12 mouse cellular contexts compared by ENCODE assay signal in the genomic region with DNA sequence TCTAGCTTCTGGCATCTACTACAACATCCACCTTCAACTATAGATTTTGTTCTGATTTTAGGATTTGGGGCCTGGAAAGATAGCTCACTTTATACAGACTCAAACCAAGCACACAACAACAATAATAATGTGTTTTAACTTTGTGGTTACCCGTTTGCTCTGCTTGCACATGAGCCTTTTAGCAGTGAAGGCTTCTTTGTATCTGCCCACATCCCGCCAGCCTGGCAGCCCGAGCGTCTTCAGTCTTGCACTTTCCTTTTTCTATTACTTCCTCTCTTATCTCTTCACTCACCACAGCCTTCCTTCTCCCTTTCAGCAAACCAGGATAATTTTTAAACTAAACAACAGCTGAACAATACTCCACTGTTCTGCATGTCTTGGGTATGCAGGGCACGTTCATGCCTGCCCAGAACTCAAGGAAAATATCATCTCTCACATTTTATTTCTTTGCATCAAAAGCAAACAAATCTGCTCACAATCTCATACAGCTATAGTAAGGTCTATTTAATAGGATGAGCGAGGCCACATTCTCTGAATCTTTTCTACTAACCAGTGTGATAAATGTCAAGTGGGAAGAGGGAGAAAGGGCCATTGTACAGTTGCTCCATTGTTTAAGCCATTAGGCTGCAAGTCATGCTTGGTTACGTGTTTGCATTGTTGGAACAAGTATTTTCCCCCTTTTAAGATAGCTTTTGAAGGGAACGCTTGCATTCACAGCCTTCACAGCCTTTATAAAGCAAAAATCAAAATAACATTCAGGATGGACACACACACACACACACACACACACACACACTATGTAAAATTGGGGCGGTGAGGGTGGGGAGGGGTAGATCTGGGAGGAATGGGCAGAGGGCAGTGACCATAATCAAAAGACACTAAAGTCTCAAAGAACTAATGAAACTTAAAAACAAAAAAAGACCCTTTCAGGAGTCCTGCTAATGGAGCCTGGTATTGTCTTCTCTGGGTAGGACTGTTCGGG. TPM values are rescaled to one million over a fixed set of nuclear protein-coding genes. Genes with fewer than 3 reads are reported as not detected.
DNase-seq lines count a peak whose midpoint lies in the region; ATAC-seq lines count a peak whose summit lies in the region.
"Had no signal": no experiment of that assay in that cellular context is flagged by ENCODE, and none has a peak within 500 bp of the region (broad histone marks: within the 10 kb centered on the region; RNA-seq: fewer than 3 reads in every experiment).

No protein-coding gene starts in this region.

- no peaks in the 10 kb centered on the region for H3K27me3 ChIP-seq in neural tube, embryonic 12.5 days (replicated peaks)
- H3K27me3 ChIP-seq: heart, embryonic 15.5 days; limb, embryonic 15.5 days had no signal

- DNase-seq in frontal cortex, adult 2 months (ENCODE audit: extremely low spot score in 1 of 2, low spot score in 1 of 2) = no peak
- peak; percentile 77 for DNase-seq in Muller cell, postnatal 12 days (ENCODE audit: inconsistent ontology term)
- DNase-seq in cerebellum, postnatal 4 days (ENCODE audit: low spot score in 2 of 2) = no peak
- DNase-seq in gastrocnemius, postnatal 14 days = no peak
- no peak for DNase-seq in right cerebral cortex, adult 2 months (ENCODE audit: low spot score in 2 of 2)
- DNase-seq: kidney, postnatal 25 days; spleen, adult 18-20 months had no signal

- H3K9ac ChIP-seq in neural tube, embryonic 12.5 days = no peak overlapping the region
- H3K9ac ChIP-seq: heart, embryonic 15.5 days; limb, embryonic 15.5 days had no signal

- no peaks in the 10 kb centered on the region for H3K36me3 ChIP-seq in neural tube, embryonic 12.5 days
- H3K36me3 ChIP-seq: heart, embryonic 15.5 days; limb, embryonic 15.5 days had no signal

- peak; percentile 31; the same call in 1 of the 2 replicates for ATAC-seq in frontal cortex, adult (ENCODE audit: low TSS enrichment)
- ATAC-seq in granulocyte monocyte progenitor cell, adult 5-6 weeks (replicated peaks; ENCODE audit: poor library complexity, severe bottlenecking) = peak; percentile 56; the same call in 1 of the 2 replicates
- peak; percentile 69 for ATAC-seq in neural tube, embryonic 12.5 days (ENCODE audit: low FRiP score, low read depth)

- H3K9me3 ChIP-seq in neural tube, embryonic 12.5 days = no peaks in the 10 kb centered on the region
- H3K9me3 ChIP-seq: heart, embryonic 15.5 days; limb, embryonic 15.5 days had no signal

- H3K4me2 ChIP-seq in neural tube, embryonic 12.5 days (replicated peaks) = no peak overlapping the region
- H3K4me2 ChIP-seq: heart, embryonic 15.5 days; limb, embryonic 15.5 days had no signal

- peaks cover 6% of the 10 kb centered on the region for H3K4me1 ChIP-seq in neural tube, embryonic 12.5 days
- H3K4me1 ChIP-seq: heart, embryonic 15.5 days; limb, embryonic 15.5 days had no signal

- intact Hi-C loops in gastrocnemius, postnatal 14 days (cut with DNase I; ENCODE audit: low total_unique reads) = no loop called here

- H3K4me3 ChIP-seq in neural tube, embryonic 12.5 days = no peak overlapping the region
- H3K4me3 ChIP-seq: heart, embryonic 15.5 days; limb, embryonic 15.5 days had no signal

- no peak overlapping the region for H3K27ac ChIP-seq in neural tube, embryonic 12.5 days
- H3K27ac ChIP-seq: heart, embryonic 15.5 days; limb, embryonic 15.5 days had no signal

- WGBS in neural tube, embryonic 12.5 days = 32% methylated on average over 10 of the region's 10 CpGs

RNA-seq across cellular contexts. Expression of a gene that starts 39.7 kb away (rescaled TPM):
- 17.5 and 17.8 TPM in 2 replicates for polyA plus RNA-seq in frontal cortex, adult 2 months (2012; rRNA removed)
- total RNA-seq in granulocyte monocyte progenitor cell, adult 5-6 weeks (2014; fragmentation: Nextera tagmentation) = 42.5 and 51.6 TPM in 2 replicates
- total RNA-seq in granulocyte monocyte progenitor cell, adult 5-6 weeks (2017) = 36.8 and 72.4 TPM in 2 replicates
- polyA plus RNA-seq in neural tube, embryonic 12.5 days (2016; fragmentation: Nextera tagmentation; extraction: Ambion mirVana) = 100 and 106 TPM in 2 replicates
- total RNA-seq in gastrocnemius, postnatal 14 days (2021) = 10 to 100 TPM; 25.2 to 27.6 TPM

RNA-seq across cellular contexts. Expression of a gene that starts 40.2 kb away (rescaled TPM):
- 9.1 and 10.0 TPM in 2 replicates for polyA plus RNA-seq in frontal cortex, adult 2 months (2012; rRNA removed)
- 0.58 TPM in 1 of 2 replicates, not detected in the other for total RNA-seq in granulocyte monocyte progenitor cell, adult 5-6 weeks (2014; fragmentation: Nextera tagmentation)
- 0.57 and 1.2 TPM in 2 replicates for total RNA-seq in granulocyte monocyte progenitor cell, adult 5-6 weeks (2017)
- 3.1 TPM in 2 replicates for polyA plus RNA-seq in neural tube, embryonic 12.5 days (2016; fragmentation: Nextera tagmentation; extraction: Ambion mirVana)
- total RNA-seq in gastrocnemius, postnatal 14 days (2021) = under 1 TPM; 0.20 to 0.45 TPM
